Mouse (Mus musculus): ENCODE measurements around the gene Larp7. TPM values are rescaled to one million over a fixed set of nuclear protein-coding genes. Genes with fewer than 3 reads are reported as not detected.
A peak's percentile ranks its signal among the peaks of the same experiment; 100 is the strongest.

Larp7 gene
- polyA plus RNA-seq, 1 experiment from 2014 or later, result 50.9 TPM

DNA sequence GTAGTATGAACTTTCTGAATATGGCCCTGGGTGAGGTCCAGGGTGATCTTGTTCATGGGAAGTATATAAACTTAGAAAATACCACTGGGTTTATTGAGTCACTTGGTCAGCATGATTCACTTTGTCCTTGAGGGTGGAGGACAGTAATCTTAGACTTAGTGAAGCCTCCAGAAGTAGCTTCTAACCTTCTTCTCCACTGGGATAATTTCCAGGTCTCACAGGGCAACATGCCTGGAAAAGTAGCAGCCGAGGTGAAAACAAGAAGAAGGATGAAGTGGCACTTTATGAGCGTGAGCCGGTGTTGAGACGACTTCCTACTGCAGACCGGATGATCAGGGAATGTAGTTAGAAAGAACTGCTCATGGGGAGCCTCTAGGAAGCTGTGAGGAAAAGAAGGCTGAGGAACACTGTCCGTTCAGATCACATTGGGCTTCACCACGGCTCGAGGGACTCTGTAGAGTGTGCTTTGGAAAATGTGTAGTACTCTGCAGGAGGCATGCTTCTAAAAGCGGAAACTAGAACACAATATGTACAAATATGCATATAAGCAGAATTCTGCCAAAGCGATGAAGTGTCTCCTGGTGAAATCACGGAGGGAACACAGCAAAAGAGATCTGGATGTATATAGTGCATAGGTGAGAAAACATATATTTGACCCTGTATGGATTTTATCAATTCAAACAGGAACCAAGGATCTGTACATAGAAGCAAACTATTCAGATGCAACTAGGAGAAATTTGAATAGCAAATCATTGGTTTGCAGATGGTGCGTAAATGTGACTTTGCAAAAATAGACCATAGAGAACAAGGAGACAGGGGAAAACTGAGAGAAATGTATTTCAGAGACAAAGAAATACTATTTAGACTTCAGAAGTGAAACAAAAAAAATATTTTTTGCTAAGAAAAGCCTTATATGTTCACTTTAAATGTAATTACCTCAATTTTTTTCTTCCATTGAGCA, 41.1 kb downstream of the Larp7 start:
- no peak for ATAC-seq (ENCODE audit: extremely low read depth, insufficient number of reproducible peaks, low FRiP score, low TSS enrichment)
- Histone ChIP-seq H3K36me3 (no peaks in the 10 kb centered on the region), H3K9ac (no peak overlapping the region), H3K27me3 (replicated peaks) (no peaks in the 10 kb centered on the region), H3K27ac (replicated peaks) (no peak overlapping the region), H3K4me1 (no peaks in the 10 kb centered on the region), H3K4me2 (no peak overlapping the region), H3K4me3 (no peak overlapping the region), H3K9me3 (no peaks in the 10 kb centered on the region)
- 65% methylated on average over 12 of the region's 12 CpGs for WGBS

- 66% methylated on average over 15 of the region's 15 CpGs for WGBS
- no peaks in the 10 kb centered on the region for H3K27me3 ChIP-seq (replicated peaks)
- no peak overlapping the region for H3K4me3 ChIP-seq
- H3K27ac ChIP-seq (replicated peaks), result no peak overlapping the region
- H3K4me2 ChIP-seq, result no peak overlapping the region
- no peak overlapping the region for H3K9ac ChIP-seq
- H3K9me3 ChIP-seq, result no peaks in the 10 kb centered on the region
- H3K4me1 ChIP-seq, result no peaks in the 10 kb centered on the region
- H3K36me3 ChIP-seq, result no peaks in the 10 kb centered on the region
- no peak for ATAC-seq (ENCODE audit: extremely low read depth, insufficient number of reproducible peaks, low FRiP score, low TSS enrichment)
Observed at GRCm38 (mm10) chr3:127507878-127508783, 45.0 kb downstream of the Larp7 start.

- WGBS, result 1% methylated on average over 60 of the region's 62 CpGs
- Histone ChIP-seq H3K27ac (replicated peaks) (0 out of 2 replicates have a peak within 1 kb of the TSS, but pooled peaks have one; percentile 24), H3K9me3 (no peaks in the 10 kb centered on the region), H3K4me1 (peaks cover 14% of the 10 kb centered on the region), H3K4me2 (peak within 1 kb of the TSS; percentile 100), H3K4me3 (peak within 1 kb of the TSS; percentile 73), H3K9ac (peak within 1 kb of the TSS; percentile 84), H3K36me3 (no peaks in the 10 kb centered on the region), H3K27me3 (replicated peaks) (peaks cover 22% of the 10 kb centered on the region)
- 0 out of 2 replicates have a peak, but pooled peaks have one; percentile 54 for ATAC-seq (ENCODE audit: extremely low read depth, insufficient number of reproducible peaks, low FRiP score, low TSS enrichment)
Observed at GRCm38 (mm10) chr3:127498742-127499400, 54.3 kb downstream of the Larp7 start, which contains the start of gene Ank2. Gene Ank2, minus strand, starts transcription at chr3:127499350.

GRCm38 (mm10) chr3:127498197-127498741, 54.9 kb downstream of the Larp7 start:
- H3K27ac ChIP-seq (replicated peaks), result peak overlapping the region; percentile 24; the same call in 1 of the 2 replicates
- H3K4me3 ChIP-seq, result peak overlapping the region; percentile 73
- H3K36me3 ChIP-seq, result no peaks in the 10 kb centered on the region
- no peak for ATAC-seq (ENCODE audit: extremely low read depth, insufficient number of reproducible peaks, low FRiP score, low TSS enrichment)
- H3K4me1 ChIP-seq, result peaks cover 14% of the 10 kb centered on the region
- H3K27me3 ChIP-seq (replicated peaks), result peaks cover 22% of the 10 kb centered on the region
- 3% methylated on average over 23 of the region's 23 CpGs for WGBS
- peak overlapping the region; percentile 100 for H3K4me2 ChIP-seq
- H3K9ac ChIP-seq, result peak overlapping the region; percentile 84
- H3K9me3 ChIP-seq, result no peaks in the 10 kb centered on the region

- Histone ChIP-seq H3K4me3 (no peak overlapping the region), H3K4me1 (no peaks in the 10 kb centered on the region), H3K27ac (replicated peaks) (no peak overlapping the region), H3K4me2 (no peak overlapping the region), H3K9ac (no peak overlapping the region), H3K27me3 (replicated peaks) (no peaks in the 10 kb centered on the region), H3K36me3 (no peaks in the 10 kb centered on the region), H3K9me3 (no peaks in the 10 kb centered on the region)
- whole genome bisulfite sequencing, result 83% methylated on average over 3 of the region's 3 CpGs
- ATAC-seq (ENCODE audit: extremely low read depth, insufficient number of reproducible peaks, low FRiP score, low TSS enrichment), result no peak
Observed at GRCm38 (mm10) chr3:127492663-127493062, 60.5 kb downstream of the Larp7 start.

- H3K36me3 ChIP-seq, result no peaks in the 10 kb centered on the region
- H3K9ac ChIP-seq, result no peak overlapping the region
- 82% methylated on average over 7 of the region's 7 CpGs for WGBS
- H3K4me3 ChIP-seq, result no peak overlapping the region
- no peaks in the 10 kb centered on the region for H3K27me3 ChIP-seq (replicated peaks)
- ATAC-seq (ENCODE audit: extremely low read depth, insufficient number of reproducible peaks, low FRiP score, low TSS enrichment), result no peak
- no peak overlapping the region for H3K27ac ChIP-seq (replicated peaks)
- peaks cover 4% of the 10 kb centered on the region for H3K4me1 ChIP-seq
- H3K4me2 ChIP-seq, result no peak overlapping the region
- H3K9me3 ChIP-seq, result no peaks in the 10 kb centered on the region
Observed at GRCm38 (mm10) chr3:127487302-127487701, 65.8 kb downstream of the Larp7 start.

MicroRNAs within 50 kb of the gene (microRNA counts, 519-probe panel; counts per million panel counts)
- 209 counts per million, percentile 61 among the panel's probes with 10 or more counts for microRNA mmu-miR-302a
- 209 counts per million, percentile 61 among the panel's probes with 10 or more counts for microRNA mmu-miR-302b
- microRNA mmu-miR-302c, result 209 counts per million, percentile 61 among the panel's probes with 10 or more counts
- 3,469 counts per million, percentile 69 among the panel's probes with 10 or more counts for microRNA mmu-miR-302d
- microRNA mmu-miR-367, result 3,776 counts per million, percentile 73 among the panel's probes with 10 or more counts

Small RNA genes within 50 kb of the gene (microRNA-seq; reads per million reads assigned to microRNA genes)
- gene Mir302a (1,355 reads per million, percentile 82 among the genes with 10 or more reads in this experiment), gene Mir302b (799 reads per million, percentile 77 among the genes with 10 or more reads in this experiment), gene Mir302c (106 reads per million, percentile 54 among the genes with 10 or more reads in this experiment), gene Mir302d (986 reads per million, percentile 79 among the genes with 10 or more reads in this experiment), gene Mir367 (not detected)

Other genes with a start within 250 kb of the Larp7 start
- 25.0 and 27.6 TPM in 2 replicates for gene Ank2, start 54.0 kb downstream of the Larp7 start, polyA plus RNA-seq (2015; fragmentation: Nextera tagmentation; extraction: Ambion mirVana)
- gene Zgrf1, start 140 bp upstream of the Larp7 start, polyA plus RNA-seq (2015; fragmentation: Nextera tagmentation; extraction: Ambion mirVana), result 6.8 and 8.1 TPM in 2 replicates
- not detected in 2 replicates for gene Neurog2, start 79.8 kb upstream of the Larp7 start, polyA plus RNA-seq (2015; fragmentation: Nextera tagmentation; extraction: Ambion mirVana)
- 1.0 and 1.2 TPM in 2 replicates for gene Alpk1, start 227.2 kb upstream of the Larp7 start, polyA plus RNA-seq (2015; fragmentation: Nextera tagmentation; extraction: Ambion mirVana)
- 3.0 and 3.3 TPM in 2 replicates for gene Tifa, start 236.5 kb upstream of the Larp7 start, polyA plus RNA-seq (2015; fragmentation: Nextera tagmentation; extraction: Ambion mirVana)

All from heart, embryonic 13.5 days (tissue).